Mouse (Mus musculus) bone marrow, adult 2 months (tissue): Measurements from ENCODE around the gene Ift81.

Experiments used
- CTCF ChIP-seq: fragments of 200-500 bp; IDR thresholded peaks from 2 replicates; pipeline ENCODE4 v1.5.1; 2011; ENCODE audit warnings: low read length, control low read depth; ENCODE audit not compliant: control insufficient read depth, insufficient read depth
- POLR2A ChIP-seq: fragments of 200-500 bp; IDR thresholded peaks from 2 replicates; pipeline ENCODE4 v1.6.1; 2011; ENCODE audit warnings: low read depth, mild to moderate bottlenecking, control low read depth, low read length, borderline replicate concordance; ENCODE audit not compliant: control insufficient read depth

- TF ChIP-seq POLR2A (no peak), CTCF (no peak)
Measured at GRCm38 (mm10) chr5:122566626-122567025, 47.7 kb downstream of the Ift81 start.
